ENCODE assay signal across 8 mouse cellular contexts in genomic region chr2:151842648-151843226, GRCm38 (mm10). TPM values are rescaled to one million over a fixed set of nuclear protein-coding genes. Genes with fewer than 3 reads are reported as not detected.
DNase-seq lines count a peak whose midpoint lies in the region; ATAC-seq and TF ChIP-seq lines count a peak whose summit lies in the region.

TSS of gene Rspo4 (plus strand) at chr2:151842927.

- intact Hi-C loops in gastrocnemius, adult 2 months (cut with DNase I) = no loop called here

- DNase-seq in gastrocnemius, adult 2 months = no peak
- DNase-seq in gastrocnemius, adult 18-20 months (ENCODE audit: low spot score) = no peak
- DNase-seq in ZHBTc4 (ENCODE audit: low read depth, low spot score) = peak; percentile 57
- DNase-seq in hindbrain, embryonic 14.5 days (ENCODE audit: low spot score) = no peak
- DNase-seq in midbrain, embryonic 14.5 days = peak; percentile 23
- no peak for DNase-seq in c-Kit-positive CD71-positive TER-119-positive erythroid progenitor cells, embryonic 14.5 days (ENCODE audit: low spot score)
- no peak for DNase-seq in left cerebral cortex, adult 8-10 months (ENCODE audit: low spot score in 2 of 2)
- DNase-seq in gastrocnemius, postnatal 4 days (ENCODE audit: low spot score in 2 of 2) = no peak

- H3K4me2 ChIP-seq in hindbrain, embryonic 14.5 days (replicated peaks) = peak within 1 kb of the TSS; percentile 60
- H3K4me2 ChIP-seq in midbrain, embryonic 14.5 days (ENCODE audit: low read length) = peak within 1 kb of the TSS; percentile 55

- peak within 1 kb of the TSS; percentile 46 for H3K4me3 ChIP-seq in gastrocnemius, adult 2 months
- peak within 1 kb of the TSS; percentile 34 for H3K4me3 ChIP-seq in hindbrain, embryonic 14.5 days (replicated peaks; ENCODE audit: low read length)
- H3K4me3 ChIP-seq in midbrain, embryonic 14.5 days (replicated peaks; ENCODE audit: low read depth, low read length) = peak within 1 kb of the TSS; percentile 34

- H3K9me3 ChIP-seq in hindbrain, embryonic 14.5 days (ENCODE audit: control insufficient read depth, low read length) = no peaks in the 10 kb centered on the region
- no peaks in the 10 kb centered on the region for H3K9me3 ChIP-seq in midbrain, embryonic 14.5 days (ENCODE audit: control insufficient read depth, low read length)

- H3K9ac ChIP-seq in hindbrain, embryonic 14.5 days = peak within 1 kb of the TSS; percentile 42; the same call in 1 of the 2 replicates
- H3K9ac ChIP-seq in midbrain, embryonic 14.5 days (replicated peaks; ENCODE audit: low read length) = peak within 1 kb of the TSS; percentile 20; the same call in 1 of the 2 replicates

- ATAC-seq in hindbrain, embryonic 14.5 days (ENCODE audit: low FRiP score) = no peak
- ATAC-seq in midbrain, embryonic 14.5 days (ENCODE audit: low FRiP score, low TSS enrichment) = no peak

- H3K4me1 ChIP-seq in hindbrain, embryonic 14.5 days (replicated peaks; ENCODE audit: control insufficient read depth, insufficient read depth, low read length) = 0 out of 2 replicates have a peak, but pooled peaks cover 3% of the 10 kb centered on the region
- peaks cover 7% of the 10 kb centered on the region; the same call in 1 of the 2 replicates for H3K4me1 ChIP-seq in midbrain, embryonic 14.5 days (ENCODE audit: control insufficient read depth, insufficient read depth, low read length)

- no peaks in the 10 kb centered on the region for H3K36me3 ChIP-seq in hindbrain, embryonic 14.5 days (replicated peaks; ENCODE audit: control insufficient read depth, insufficient read depth)
- no peaks in the 10 kb centered on the region for H3K36me3 ChIP-seq in midbrain, embryonic 14.5 days (ENCODE audit: control insufficient read depth, insufficient read depth, low read length)

- no peak within 1 kb of the TSS for H3K27ac ChIP-seq in gastrocnemius, adult 2 months
- H3K27ac ChIP-seq in hindbrain, embryonic 14.5 days = no peak within 1 kb of the TSS
- no peak within 1 kb of the TSS for H3K27ac ChIP-seq in midbrain, embryonic 14.5 days (replicated peaks; ENCODE audit: low read depth, low read length)

- 1% methylated on average over 45 of the region's 50 CpGs for WGBS in hindbrain, embryonic 14.5 days
- WGBS in midbrain, embryonic 14.5 days = 1% methylated on average over 50 of the region's 50 CpGs

- H3K27me3 ChIP-seq in hindbrain, embryonic 14.5 days (ENCODE audit: control insufficient read depth, insufficient read depth, low read length) = peaks cover 38% of the 10 kb centered on the region
- peaks cover 23% of the 10 kb centered on the region for H3K27me3 ChIP-seq in midbrain, embryonic 14.5 days (ENCODE audit: control insufficient read depth, insufficient read depth, low read length)

- TF ChIP-seq CTCF in gastrocnemius, adult 2 months (IDR thresholded peaks at IDR 0.05) = no peak

RNA-seq across cellular contexts. Expression of gene Rspo4, which starts in this region (rescaled TPM):
- not detected for total RNA-seq in gastrocnemius, adult 2 months (2021)
- total RNA-seq in gastrocnemius, adult 18-20 months (2021) = under 1 TPM in 1 of 2 experiments, not detected in 1; 0.09 TPM
- 0.17 and 0.55 TPM in 2 replicates for polyA plus RNA-seq in hindbrain, embryonic 14.5 days (2014; fragmentation: Nextera tagmentation; extraction: Ambion mirVana)
- polyA plus RNA-seq in midbrain, embryonic 14.5 days (2014; fragmentation: Nextera tagmentation; extraction: Ambion mirVana) = 0.32 TPM in 2 replicates
- total RNA-seq in left cerebral cortex, adult 8-10 months (2022) = under 1 TPM in 1 of 4 experiments, not detected in 3; 0.37 TPM
- under 1 TPM; 0.21 to 0.34 TPM for total RNA-seq in gastrocnemius, postnatal 4 days (2021)

Comparison
In these comparisons a context has a peak if more than half of its experiments do, and no peak if none do; other contexts are left out.
1. Peak in DNase-seq, H3K4me3 ChIP-seq, H3K9ac ChIP-seq and H3K4me2 ChIP-seq in midbrain, embryonic 14.5 days; RNA of the gene not detected or under 1 TPM.